Mouse (Mus musculus) cerebellum, postnatal 36 days (tissue): Measurements from ENCODE around the gene Rpl38.

Source experiments
- DNase-seq, 2 experiments: peaks; one replicate each; pipeline ENCODE4 v3.0.0; 2021 to 2022; ENCODE audit warnings: mixed read lengths in 2 of 2

Gene Rpl38

GRCm38 (mm10) chr11:114682321-114682900, 14.1 kb downstream of the Rpl38 start:
- no peak for DNase-seq

GRCm38 (mm10) chr11:114683029-114683721, 14.9 kb downstream of the Rpl38 start:
- DNase-seq: no peak

- DNase-seq: no peak
Measured at GRCm38 (mm10) chr11:114683722-114684621, 15.6 kb downstream of the Rpl38 start.

- DNase-seq: peak; percentile 100
Measured at GRCm38 (mm10) chr11:114684627-114685373, 16.5 kb downstream of the Rpl38 start.

DNA sequence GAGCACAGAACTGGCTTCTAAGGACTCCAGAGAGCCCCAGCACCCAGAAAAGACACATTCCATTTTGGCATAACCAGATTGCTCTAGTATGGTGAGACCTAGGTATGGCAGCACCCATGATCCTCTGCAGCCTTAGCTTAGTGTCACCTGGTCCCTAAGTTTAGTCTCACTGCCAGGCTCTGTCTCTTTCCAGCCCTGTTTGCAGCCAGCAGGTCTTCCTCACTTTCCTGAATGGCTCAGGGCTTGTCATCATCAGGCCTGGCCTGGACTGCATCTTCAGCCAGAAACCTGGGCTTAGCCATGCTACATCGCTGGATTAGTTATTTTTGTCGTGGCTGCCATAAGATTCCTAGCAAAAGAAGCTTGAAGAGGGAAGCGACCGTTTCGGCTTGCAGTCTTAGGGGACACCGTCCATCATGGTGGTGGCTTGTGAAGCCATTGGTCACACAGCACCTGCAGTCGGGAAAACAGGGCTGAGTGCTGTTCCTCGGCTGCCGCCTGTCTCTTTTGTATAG, 17.3 kb downstream of the Rpl38 start:
- peak in 1 of 2 experiments; percentile 39 for DNase-seq

DNA sequence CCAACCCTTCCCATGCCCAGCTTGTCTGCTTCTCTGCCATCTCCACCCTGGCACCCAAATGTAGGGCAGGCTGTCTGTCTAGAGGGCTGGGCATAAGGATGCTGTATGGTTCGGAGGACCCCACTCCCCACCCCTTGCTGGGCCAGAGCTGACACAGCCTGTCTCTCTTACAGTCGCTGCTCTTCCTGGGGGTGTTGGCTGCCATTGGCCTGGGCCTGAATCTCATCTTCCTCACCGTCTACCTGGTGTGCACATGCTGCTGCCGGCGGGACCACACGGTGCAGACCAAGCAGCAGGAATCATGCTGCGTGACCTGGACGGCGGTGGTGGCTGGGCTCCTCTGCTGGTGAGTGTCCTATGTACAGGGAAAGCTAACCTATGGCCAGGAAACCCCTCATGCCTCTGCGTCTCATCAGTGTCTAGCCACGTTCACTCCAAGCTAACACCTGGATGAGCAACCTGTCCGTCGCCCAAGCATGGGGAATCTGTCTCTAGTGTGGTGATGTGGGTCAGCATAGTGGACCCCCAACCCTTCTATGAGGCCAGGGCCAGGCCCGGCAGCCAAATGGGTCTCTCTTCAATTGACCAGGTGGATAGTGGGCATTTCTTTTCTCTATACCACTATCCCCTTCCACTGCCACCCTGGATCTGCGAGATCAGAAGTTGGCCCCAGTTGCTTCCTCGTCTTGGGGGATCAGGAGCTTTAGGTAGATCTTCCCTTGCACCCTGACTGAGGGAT, 18.1 kb downstream of the Rpl38 start:
- DNase-seq: no peak

DNA sequence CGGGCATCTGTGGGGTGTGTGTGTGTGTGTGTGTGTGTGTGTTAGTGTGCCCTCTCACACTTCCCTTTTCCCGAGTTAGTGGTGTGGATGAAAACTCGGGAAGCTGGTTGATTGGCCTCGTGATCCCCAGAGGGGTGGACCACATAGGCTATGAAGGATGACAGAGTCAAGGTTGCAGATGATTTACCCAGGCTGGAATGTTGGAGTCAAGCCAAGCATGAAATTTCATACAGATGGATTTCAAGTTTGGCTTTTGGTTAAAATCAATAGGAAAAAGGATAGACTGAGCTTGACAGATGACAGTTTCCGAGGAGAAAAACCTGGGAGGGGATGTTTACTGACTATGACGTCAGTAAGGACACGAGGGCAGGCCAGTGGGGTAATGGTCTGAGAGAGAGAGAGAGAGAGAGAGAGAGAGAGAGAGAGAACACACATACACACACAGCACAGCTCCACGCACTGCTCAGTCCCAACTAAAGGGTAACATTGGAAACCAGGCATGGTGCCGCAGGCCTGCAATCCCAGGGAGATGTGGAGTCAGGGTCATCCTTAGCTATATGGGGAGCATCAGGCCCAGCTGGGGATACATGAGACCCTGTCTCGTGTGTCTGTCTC, 19.4 kb downstream of the Rpl38 start:
- DNase-seq: no peak

DNA sequence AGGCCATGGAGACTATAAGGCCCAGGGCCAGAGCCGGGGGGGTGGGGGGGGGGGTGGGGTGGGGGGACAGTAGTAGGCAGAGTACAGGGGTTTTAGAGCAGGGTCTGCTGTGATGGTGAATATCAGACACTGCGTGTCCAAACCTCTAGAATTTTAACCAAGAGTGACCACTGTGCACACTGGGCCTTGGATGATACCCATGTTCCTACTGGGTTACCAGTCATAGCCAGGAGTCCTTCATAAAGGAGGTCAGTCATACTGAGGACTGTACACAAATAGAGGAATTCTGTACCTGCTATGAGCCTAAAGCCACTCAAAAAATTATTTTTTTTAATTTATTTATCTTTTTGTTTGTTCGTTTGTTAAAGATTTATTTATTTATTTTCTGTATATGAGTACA, 20.4 kb downstream of the Rpl38 start:
- no peak for DNase-seq

DNA sequence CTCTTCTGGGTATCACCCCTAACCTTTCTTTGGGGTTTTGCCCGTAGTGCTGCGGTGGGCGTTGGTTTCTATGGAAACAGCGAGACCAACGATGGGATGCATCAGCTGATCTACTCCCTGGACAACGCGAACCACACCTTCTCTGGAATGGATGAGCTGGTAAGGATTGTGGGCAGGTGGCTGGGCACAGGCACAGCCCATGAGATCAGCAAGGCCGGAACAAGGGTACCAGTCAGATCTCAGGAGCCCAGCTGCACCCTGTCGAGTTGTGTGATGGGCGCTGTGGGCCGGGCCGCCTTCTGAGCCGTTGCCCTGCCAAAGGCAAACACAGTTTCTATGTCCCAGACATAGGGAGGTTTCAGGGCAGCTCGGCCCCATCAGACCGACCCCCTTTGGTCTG, 21.9 kb downstream of the Rpl38 start:
- DNase-seq: peak in 1 of 2 experiments; percentile 51

DNA sequence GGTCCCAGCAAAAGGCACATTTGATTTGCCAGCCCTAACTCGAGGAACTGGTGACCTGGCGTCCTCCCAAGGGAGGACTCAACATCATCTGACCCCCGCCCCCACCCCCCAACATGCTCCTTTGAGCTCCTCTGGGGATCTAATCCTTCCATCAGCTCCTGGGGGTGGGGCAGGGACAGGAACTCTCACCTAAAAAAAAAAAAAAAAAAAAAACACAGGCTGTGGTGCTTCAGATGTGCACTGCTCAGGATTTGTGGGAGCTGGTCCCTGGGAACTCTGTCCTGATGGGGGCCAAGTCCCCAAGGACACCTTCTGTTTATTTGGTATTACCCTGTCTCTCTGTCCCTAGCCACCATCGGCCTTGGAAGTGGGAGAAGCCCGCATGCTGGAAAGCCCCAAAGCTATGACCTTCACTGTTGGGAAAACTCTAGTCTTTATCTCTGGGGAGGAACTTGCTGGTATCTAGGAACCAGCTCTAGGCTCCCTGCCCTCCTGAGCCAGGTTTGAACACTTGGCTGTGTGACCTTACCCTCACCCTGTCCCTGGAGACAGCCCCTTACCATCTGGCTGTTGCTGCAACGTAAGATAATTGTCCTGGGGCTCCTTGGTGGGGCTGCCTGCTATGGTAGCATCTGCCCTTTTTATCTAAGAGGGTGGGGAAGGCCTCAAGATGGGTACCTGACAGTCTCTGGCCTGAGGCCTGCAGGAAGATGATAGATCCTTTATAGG, 23.3 kb downstream of the Rpl38 start:
- no peak for DNase-seq

- no peak for DNase-seq
Measured at GRCm38 (mm10) chr11:114692601-114693000, 24.3 kb downstream of the Rpl38 start.

DNA sequence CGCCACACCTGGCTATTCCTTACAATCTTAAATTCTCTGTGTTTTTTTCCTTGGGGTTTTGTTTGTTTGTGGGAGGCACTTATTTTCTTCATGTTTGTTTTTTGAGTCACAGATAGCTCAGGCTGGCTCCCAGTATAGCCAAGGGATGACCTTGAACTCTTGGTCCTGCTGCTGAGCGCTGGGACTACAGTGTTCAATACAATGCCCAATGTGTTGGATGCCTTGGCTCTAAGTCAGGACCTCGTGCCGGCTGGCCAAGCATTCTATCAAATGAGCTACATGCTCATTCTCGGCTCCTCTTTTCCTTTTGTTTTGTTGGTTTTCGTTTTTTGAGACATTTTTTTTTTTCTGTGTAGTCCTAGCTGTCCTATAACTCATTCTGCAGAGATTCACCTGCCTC, 25.1 kb downstream of the Rpl38 start:
- DNase-seq: no peak

DNA sequence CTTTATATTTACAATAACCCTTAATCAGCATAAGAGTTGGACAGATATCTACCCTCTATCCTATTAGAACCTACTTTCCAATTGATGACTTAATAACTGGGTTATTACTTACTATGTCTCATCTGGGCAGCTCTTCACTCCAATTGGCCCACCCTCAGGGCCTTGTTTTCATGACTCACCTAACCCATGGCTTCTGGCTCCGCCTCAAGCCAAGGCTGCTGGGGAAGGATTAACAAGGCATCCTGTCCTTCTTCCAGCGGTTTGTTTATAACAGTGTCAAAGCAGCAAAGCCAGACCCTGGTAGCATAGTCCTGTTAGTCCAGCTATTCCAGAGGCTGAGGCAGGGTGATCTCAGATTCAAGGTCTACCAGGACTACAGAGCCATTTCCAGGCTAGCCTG, 26.1 kb downstream of the Rpl38 start:
- no peak for DNase-seq

- DNase-seq: no peak
Measured at GRCm38 (mm10) chr11:114698496-114698895, 30.2 kb downstream of the Rpl38 start.

GRCm38 (mm10) chr11:114699511-114699910, 31.2 kb downstream of the Rpl38 start:
- no peak for DNase-seq

DNA sequence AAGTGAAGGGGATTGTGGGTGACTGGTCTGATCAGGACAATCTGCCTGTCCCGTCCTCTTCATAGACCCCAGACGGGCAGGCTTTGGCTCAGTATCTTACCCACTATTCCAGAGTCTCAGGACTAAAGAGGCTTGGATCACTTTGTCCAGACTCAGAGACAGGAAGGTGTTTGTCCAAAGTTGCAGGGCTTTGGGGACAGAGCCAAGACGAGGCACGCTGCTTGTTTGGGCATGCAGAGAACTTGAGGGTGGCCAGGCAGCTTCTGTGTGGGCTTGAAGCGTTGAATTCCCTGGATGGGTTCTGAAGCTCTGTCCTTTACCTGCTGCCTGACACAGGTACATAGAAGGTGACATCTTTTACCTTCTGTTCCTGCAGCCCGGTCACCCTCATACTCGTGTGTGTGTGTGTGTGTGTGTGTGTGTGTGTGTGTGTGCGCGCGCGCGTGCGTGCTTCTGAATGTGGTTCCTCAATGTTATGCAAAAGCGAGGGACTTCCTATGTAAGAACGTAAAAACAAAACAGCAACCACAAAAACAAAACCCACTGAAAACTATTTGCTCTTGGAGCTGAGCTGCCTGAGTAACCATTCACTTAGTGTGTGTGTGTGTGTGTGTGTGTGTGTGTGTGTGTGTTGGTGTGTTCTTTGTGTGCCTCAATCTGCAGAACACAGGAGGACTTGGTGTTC, 34.1 kb downstream of the Rpl38 start:
- no peak for DNase-seq

- DNase-seq: no peak
Measured at GRCm38 (mm10) chr11:114702996-114703361, 34.7 kb downstream of the Rpl38 start.

DNA sequence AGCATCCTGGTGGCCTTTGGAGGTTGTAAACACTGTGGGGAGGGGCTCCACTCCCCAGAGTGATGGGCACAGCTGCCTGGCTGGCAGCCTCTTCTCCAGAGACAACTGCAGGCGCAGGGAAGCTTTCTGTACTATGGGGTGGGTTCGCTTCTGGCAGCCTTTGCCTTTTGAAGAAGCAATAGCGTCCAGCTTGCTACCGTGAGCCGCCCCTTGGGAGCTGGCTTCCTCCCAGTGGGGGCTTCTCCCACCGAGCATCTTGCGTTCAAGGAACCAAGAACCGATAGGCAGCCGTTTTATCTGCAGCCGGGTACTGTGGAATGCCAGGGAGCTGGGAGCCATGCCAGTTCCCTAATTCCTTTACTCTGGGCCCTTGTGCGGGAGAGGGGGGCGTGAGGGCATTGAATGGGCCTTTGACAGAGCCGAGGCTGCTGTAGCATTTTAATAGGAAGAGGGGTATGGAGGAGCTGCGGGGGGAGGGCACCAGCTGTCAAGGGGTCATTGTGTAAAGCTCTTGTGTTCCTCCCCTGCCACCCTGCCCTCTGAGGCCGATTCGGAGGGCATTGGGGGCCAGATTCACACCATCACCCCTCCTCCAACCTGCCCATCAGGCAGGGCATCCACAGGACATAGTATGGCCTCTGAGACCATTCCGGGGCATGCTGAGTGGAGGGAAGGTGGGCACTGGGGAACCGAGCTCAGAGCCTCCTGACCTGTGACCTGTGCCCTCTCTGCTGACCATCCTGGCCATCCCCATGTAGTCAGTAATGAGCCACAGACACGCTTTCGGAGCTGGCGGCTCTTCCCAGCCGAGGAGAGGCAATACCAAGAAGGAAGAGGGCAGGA, 36.0 kb downstream of the Rpl38 start:
- peak in 1 of 2 experiments; percentile 39 for DNase-seq

GRCm38 (mm10) chr11:114706358-114706757, 38.0 kb downstream of the Rpl38 start:
- DNase-seq: no peak
